Mouse (Mus musculus) G1E (cell line): Measurements from ENCODE around the gene Eif4ebp2. TPM values are rescaled to one million over a fixed set of nuclear protein-coding genes. Genes with fewer than 3 reads are reported as not detected.

ENCODE experiments used
- ATAC-seq: 2 replicates; pipeline ENCODE4 v1.8.0; 2016; ENCODE audit warnings: mild to moderate bottlenecking; ENCODE audit not compliant: insufficient number of reproducible peaks, poor library complexity, low FRiP score, severe bottlenecking; ENCODE audit errors: extremely low read depth
- DNase-seq: peaks from one replicate; pipeline ENCODE4 v3.0.0; 2012; ENCODE audit warnings: low spot score
- H3K27me3 ChIP-seq: 2 replicates; pipeline ENCODE4 v1.6.1; 2012; ENCODE audit warnings: mild to moderate bottlenecking, low read length, inconsistent platforms; ENCODE audit not compliant: insufficient read depth
- H3K36me3 ChIP-seq: replicated peaks from 2 replicates; pipeline ENCODE3; 2012; ENCODE audit warnings: mild to moderate bottlenecking, inconsistent platforms
- H3K4me1 ChIP-seq: 2 replicates; pipeline ENCODE4 v1.6.1; 2012; ENCODE audit warnings: low read depth, low read length, inconsistent platforms, mixed read lengths; ENCODE audit not compliant: insufficient read depth
- H3K4me3 ChIP-seq: 2 replicates; pipeline ENCODE4 v1.5.1; 2012; ENCODE audit warnings: low read depth, mild to moderate bottlenecking, inconsistent platforms, low read length, moderate library complexity, mixed read lengths
- H3K9me3 ChIP-seq: replicated peaks from 2 replicates; pipeline ENCODE4 v1.6.1; 2012; ENCODE audit warnings: inconsistent platforms
- CTCF ChIP-seq: IDR thresholded peaks from 2 replicates; pipeline ENCODE4 v1.5.1; 2012; ENCODE audit warnings: low read depth, low read length, inconsistent platforms, mixed read lengths
- GATA1 ChIP-seq: IDR thresholded peaks from 2 replicates; pipeline ENCODE4 v1.6.1; 2012; ENCODE audit warnings: borderline replicate concordance, low read length, inconsistent platforms, mixed read lengths
- GATA2 ChIP-seq: IDR thresholded peaks from 2 replicates; pipeline ENCODE4 v1.6.1; 2012; ENCODE audit warnings: low read depth, low read length, inconsistent platforms, borderline replicate concordance
- POLR2AphosphoS5 ChIP-seq: IDR thresholded peaks from 2 replicates; pipeline ENCODE4 v1.6.1; 2012; ENCODE audit warnings: low read depth, low read length, inconsistent platforms; ENCODE audit not compliant: insufficient replicate concordance
- TAL1 ChIP-seq: conservative IDR thresholded peaks from 2 replicates; pipeline ENCODE4 v1.6.1; 2012; ENCODE audit warnings: low read depth, low read length, inconsistent platforms, mixed read lengths
- polyA plus RNA-seq: library from polyadenylated mRNA; stranded (reverse); fragments of >175 nt; gene quantifications from 2 replicates; pipeline ENCODE4 v1.2.3, GENCODE M21; 2012
- total RNA-seq, 2 experiments: library from RNA; stranded (forward) in 1 of 2; stranded (reverse) in 1 of 2; fragments of 200-1000 nt in 1 of 2; fragments of >200 nt in 1 of 2; fragmentation: Nextera tagmentation in 1 of 2; gene quantifications; 2 replicates each; pipeline ENCODE4 v1.2.3; 2014 to 2017

Gene Eif4ebp2
- total and polyA plus RNA-seq, 3 experiments = 9.4 to 184 (median 96.4) TPM

GRCm38 (mm10) chr10:61448834-61449233 lies 3.6 kb downstream of the Eif4ebp2 start:
- Histone ChIP-seq H3K36me3 (peaks cover 57% of the 10 kb centered on the region), H3K27me3 (no peaks in the 10 kb centered on the region), H3K9me3 (no peaks in the 10 kb centered on the region), H3K4me1 (peaks cover 57% of the 10 kb centered on the region), H3K4me3 (no peak overlapping the region; the same call in 1 of the 2 replicates)
- ATAC-seq (peak; percentile 23), DNase-seq (no peak)
- TF ChIP-seq TAL1 (no peak), GATA2 (no peak), GATA1 (no peak), CTCF (no peak), POLR2AphosphoS5 (no peak)

DNA sequence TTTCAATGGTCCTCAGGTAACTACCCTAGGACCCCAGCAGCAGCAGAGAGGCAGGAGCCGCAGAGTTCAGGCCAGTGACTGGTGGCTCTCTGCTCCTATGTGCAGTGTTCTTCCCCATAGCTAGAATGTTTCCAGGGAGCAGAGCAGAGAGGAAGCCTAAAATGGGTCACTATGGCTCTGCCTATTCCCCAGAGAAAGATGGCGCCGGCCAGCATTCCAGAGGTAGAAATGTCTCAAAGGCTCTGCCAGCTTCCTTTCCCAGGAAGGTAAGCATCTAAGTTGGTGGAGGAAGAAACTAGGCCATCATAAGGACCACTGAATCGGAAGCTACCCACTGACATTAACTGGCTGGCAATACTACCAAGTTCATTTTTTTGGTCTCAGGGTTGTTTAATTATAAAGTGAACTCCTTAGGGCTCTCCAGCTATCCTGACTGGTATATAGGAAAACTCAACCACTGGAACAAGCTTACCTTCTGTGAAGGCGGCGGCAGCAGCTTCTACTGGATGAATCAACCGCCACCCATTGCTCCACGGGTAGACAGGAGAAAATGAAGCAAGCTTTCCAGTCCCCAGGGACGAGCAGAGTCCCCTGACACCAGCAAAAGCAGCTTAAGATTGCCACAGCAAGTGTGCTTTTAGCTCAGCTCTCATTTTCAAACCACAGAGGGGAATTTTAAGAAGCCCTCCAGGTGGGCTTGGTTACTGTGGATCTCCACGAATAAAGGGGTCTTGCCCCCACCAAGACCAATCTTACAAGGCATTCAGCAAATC lies 4.7 kb downstream of the Eif4ebp2 start:
- TF ChIP-seq CTCF = no peak
- no peak for TF ChIP-seq GATA2
- TF ChIP-seq POLR2AphosphoS5 = no peak
- TF ChIP-seq GATA1 = no peak
- no peak for TF ChIP-seq TAL1
- H3K27me3 ChIP-seq = no peaks in the 10 kb centered on the region
- H3K4me1 ChIP-seq = peaks cover 65% of the 10 kb centered on the region
- ATAC-seq (no peak), DNase-seq (no peak)
- no peak overlapping the region for H3K4me3 ChIP-seq
- H3K9me3 ChIP-seq = no peaks in the 10 kb centered on the region
- H3K36me3 ChIP-seq = peaks cover 68% of the 10 kb centered on the region

DNA sequence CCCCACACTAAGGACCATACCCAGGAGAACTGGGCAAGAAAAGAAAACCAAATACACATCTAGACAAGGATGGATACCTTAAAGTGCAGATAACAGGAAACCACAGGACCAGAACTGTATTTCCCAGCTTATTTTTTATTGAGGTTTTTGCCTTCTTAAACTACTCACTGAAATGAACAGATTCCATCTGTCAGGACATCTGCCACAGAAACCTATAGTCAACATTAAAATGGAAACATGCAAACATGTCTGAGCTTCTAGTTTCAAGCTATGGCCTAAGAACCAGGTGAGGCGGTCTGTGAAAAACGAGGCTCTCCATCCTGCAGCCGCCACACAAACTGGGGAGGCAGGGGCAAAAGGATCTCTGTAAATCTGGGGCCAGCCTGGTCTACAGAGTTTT lies 7.4 kb downstream of the Eif4ebp2 start:
- TF ChIP-seq POLR2AphosphoS5 = no peak
- no peak for TF ChIP-seq GATA1
- TF ChIP-seq CTCF = no peak
- peaks cover 59% of the 10 kb centered on the region for H3K4me1 ChIP-seq
- H3K9me3 ChIP-seq = no peaks in the 10 kb centered on the region
- no peak for ATAC-seq
- H3K27me3 ChIP-seq = no peaks in the 10 kb centered on the region
- H3K36me3 ChIP-seq = peaks cover 81% of the 10 kb centered on the region
- no peak for DNase-seq
- no peak overlapping the region for H3K4me3 ChIP-seq

- no peak for TF ChIP-seq CTCF
- no peak for TF ChIP-seq GATA1
- no peak for TF ChIP-seq GATA2
- no peak for TF ChIP-seq TAL1
- TF ChIP-seq POLR2AphosphoS5 = no peak
- H3K4me3 ChIP-seq = no peak overlapping the region
- H3K36me3 ChIP-seq = peaks cover 79% of the 10 kb centered on the region
- ATAC-seq (no peak), DNase-seq (no peak)
- no peaks in the 10 kb centered on the region for H3K9me3 ChIP-seq
- H3K4me1 ChIP-seq = peaks cover 50% of the 10 kb centered on the region
- H3K27me3 ChIP-seq = no peaks in the 10 kb centered on the region
Observed at GRCm38 (mm10) chr10:61443876-61444275, 8.6 kb downstream of the Eif4ebp2 start.

GRCm38 (mm10) chr10:61443456-61443855 lies 9.0 kb downstream of the Eif4ebp2 start:
- TF ChIP-seq CTCF (no peak), POLR2AphosphoS5 (no peak), GATA1 (no peak), TAL1 (no peak)
- Histone ChIP-seq H3K9me3 (no peaks in the 10 kb centered on the region), H3K36me3 (peaks cover 80% of the 10 kb centered on the region), H3K4me3 (no peak overlapping the region), H3K27me3 (no peaks in the 10 kb centered on the region), H3K4me1 (peaks cover 47% of the 10 kb centered on the region)
- ATAC-seq (peak; percentile 45), DNase-seq (no peak)

- Histone ChIP-seq H3K4me1 (peaks cover 20% of the 10 kb centered on the region), H3K36me3 (peaks cover 66% of the 10 kb centered on the region), H3K27me3 (no peaks in the 10 kb centered on the region), H3K9me3 (no peaks in the 10 kb centered on the region), H3K4me3 (no peak overlapping the region)
- DNase-seq (no peak), ATAC-seq (no peak)
- no peak for TF ChIP-seq CTCF
- no peak for TF ChIP-seq GATA1
- no peak for TF ChIP-seq GATA2
- no peak for TF ChIP-seq TAL1
- no peak for TF ChIP-seq POLR2AphosphoS5
Observed at GRCm38 (mm10) chr10:61440202-61440800, 12.2 kb downstream of the Eif4ebp2 start.
